Mouse (Mus musculus) spleen, adult 2 months (tissue): ENCODE measurements at regions not wholly inside any gene's neighbourhood (a gene's known extent, or its start where the extent isn't known, plus 50 kb on each side); places are given as distances from the start of the nearest gene placed in this dataset.

Experiments
- DNase-seq, 2 experiments: peaks; one replicate each; pipeline versions ENCODE4 v3.0.0 to v3.0.0-alpha.2; 2012 to 2021; ENCODE audit warnings: low spot score in 2 of 2, low read depth in 1 of 2
- H3K27ac ChIP-seq: fragments of 200-500 bp; 2 replicates; pipeline ENCODE4 v1.5.1; 2012; ENCODE audit warnings: low read length, inconsistent platforms; ENCODE audit not compliant: insufficient read depth
- H3K27me3 ChIP-seq: fragments of 200-500 bp; 2 replicates; pipeline ENCODE4 v1.6.1; 2012; ENCODE audit warnings: mild to moderate bottlenecking, moderate library complexity, low read length, inconsistent platforms; ENCODE audit not compliant: control insufficient read depth, insufficient read depth
- H3K36me3 ChIP-seq: fragments of 200-500 bp; 2 replicates; pipeline ENCODE4 v1.6.1; 2012; ENCODE audit warnings: mild to moderate bottlenecking, low read length, inconsistent platforms; ENCODE audit not compliant: control insufficient read depth, insufficient read depth
- H3K4me1 ChIP-seq: fragments of 200-500 bp; 2 replicates; pipeline ENCODE4 v1.6.1; 2011; ENCODE audit warnings: inconsistent platforms; ENCODE audit not compliant: control insufficient read depth, insufficient read depth, insufficient read length
- H3K4me3 ChIP-seq: fragments of 200-500 bp; 2 replicates; pipeline ENCODE4 v1.5.1; 2011; ENCODE audit warnings: mild to moderate bottlenecking, inconsistent platforms; ENCODE audit not compliant: insufficient read depth, insufficient read length; ENCODE audit errors: extremely low read depth
- CTCF ChIP-seq: fragments of 200-500 bp; IDR thresholded peaks from 2 replicates; pipeline ENCODE4 v1.5.1; 2011; ENCODE audit warnings: mild to moderate bottlenecking, inconsistent platforms; ENCODE audit not compliant: insufficient read depth, insufficient read length, insufficient replicate concordance; ENCODE audit errors: extremely low read depth
- POLR2A ChIP-seq: fragments of 200-500 bp; IDR thresholded peaks from 2 replicates; pipeline ENCODE4 v1.6.1; 2011; ENCODE audit warnings: low read depth, low read length, inconsistent platforms
- WGBS: fragments of 180-500 bp; shearing (Covaris S2); methylation state at CpG from one replicate; pipeline ENCODE4 v1.1.7; 2018; 5-methylcytosine and 5-hydroxymethylcytosine counted together

GRCm38 (mm10) chr6:94801039-94801438, 101.1 kb upstream of the Lrig1 start:
- Histone ChIP-seq H3K27ac (no peak overlapping the region; the same call in 1 of the 2 replicates), H3K36me3 (no peaks in the 10 kb centered on the region), H3K27me3 (no peaks in the 10 kb centered on the region), H3K4me3 (no peak overlapping the region; the same call in 1 of the 2 replicates), H3K4me1 (no peaks in the 10 kb centered on the region)
- no peak for DNase-seq
- no peak for TF ChIP-seq CTCF
- no peak for TF ChIP-seq POLR2A
- WGBS: 68% methylated on average over 12 of the region's 12 CpGs

- no peak overlapping the region for H3K27ac ChIP-seq
- no peak for DNase-seq
- no peaks in the 10 kb centered on the region for H3K27me3 ChIP-seq
- H3K36me3 ChIP-seq: no peaks in the 10 kb centered on the region
- 92% methylated on average over 4 of the region's 4 CpGs for WGBS
- no peaks in the 10 kb centered on the region for H3K4me1 ChIP-seq
- H3K4me3 ChIP-seq: no peak overlapping the region
- no peak for TF ChIP-seq POLR2A
- no peak for TF ChIP-seq CTCF
Observed at GRCm38 (mm10) chr6:94798545-94799211, 98.7 kb upstream of the Lrig1 start.

GRCm38 (mm10) chr6:94795442-94795841, 95.5 kb upstream of the Lrig1 start:
- no peak overlapping the region for H3K4me3 ChIP-seq
- H3K27ac ChIP-seq: no peak overlapping the region
- 72% methylated on average over 4 of the region's 4 CpGs for WGBS
- TF ChIP-seq POLR2A: no peak
- no peak for TF ChIP-seq CTCF
- DNase-seq: no peak
- H3K36me3 ChIP-seq: no peaks in the 10 kb centered on the region
- H3K4me1 ChIP-seq: no peaks in the 10 kb centered on the region
- H3K27me3 ChIP-seq: no peaks in the 10 kb centered on the region

GRCm38 (mm10) chr6:94793555-94793954, 93.6 kb upstream of the Lrig1 start:
- TF ChIP-seq POLR2A (no peak), CTCF (no peak)
- H3K27ac ChIP-seq: no peak overlapping the region
- 91% methylated on average over 6 of the region's 6 CpGs for WGBS
- H3K27me3 ChIP-seq: no peaks in the 10 kb centered on the region
- no peak overlapping the region for H3K4me3 ChIP-seq
- H3K36me3 ChIP-seq: no peaks in the 10 kb centered on the region
- DNase-seq: no peak
- H3K4me1 ChIP-seq: no peaks in the 10 kb centered on the region

- Histone ChIP-seq H3K27ac (no peak overlapping the region), H3K4me3 (no peak overlapping the region), H3K36me3 (no peaks in the 10 kb centered on the region), H3K4me1 (no peaks in the 10 kb centered on the region), H3K27me3 (no peaks in the 10 kb centered on the region)
- no peak for TF ChIP-seq CTCF
- TF ChIP-seq POLR2A: no peak
- no peak for DNase-seq
- 88% methylated on average over 4 of the region's 4 CpGs for WGBS
Observed at GRCm38 (mm10) chr6:94792312-94792711, 92.4 kb upstream of the Lrig1 start.

GRCm38 (mm10) chr6:94789308-94789763, 89.4 kb upstream of the Lrig1 start:
- DNase-seq: no peak
- H3K4me1 ChIP-seq: no peaks in the 10 kb centered on the region
- no peak for TF ChIP-seq CTCF
- no peak for TF ChIP-seq POLR2A
- no peak overlapping the region for H3K4me3 ChIP-seq
- H3K27ac ChIP-seq: no peak overlapping the region
- H3K27me3 ChIP-seq: no peaks in the 10 kb centered on the region
- 51% methylated on average over 5 of the region's 5 CpGs for WGBS
- no peaks in the 10 kb centered on the region for H3K36me3 ChIP-seq

GRCm38 (mm10) chr6:94783471-94783870, 83.5 kb upstream of the Lrig1 start:
- no peaks in the 10 kb centered on the region for H3K36me3 ChIP-seq
- H3K27ac ChIP-seq: no peak overlapping the region
- no peak for DNase-seq
- no peaks in the 10 kb centered on the region for H3K4me1 ChIP-seq
- no peak for TF ChIP-seq POLR2A
- no peak for TF ChIP-seq CTCF
- H3K4me3 ChIP-seq: no peak overlapping the region
- 73% methylated on average over 1 of the region's 1 CpGs for WGBS
- no peaks in the 10 kb centered on the region for H3K27me3 ChIP-seq
